Mouse (Mus musculus): ENCODE data around the gene Actrt1. TPM values are rescaled to one million over a fixed set of nuclear protein-coding genes. Genes with fewer than 3 reads are reported as not detected.

Gene Actrt1
- not detected in 2 replicates for polyA plus RNA-seq (2015; fragmentation: Nextera tagmentation; extraction: Ambion mirVana)

- no peak within 1 kb of the TSS for H3K27ac ChIP-seq
- ATAC-seq, result no peak
- H3K27me3 ChIP-seq, result no peaks in the 10 kb centered on the region
- no peak within 1 kb of the TSS for H3K4me3 ChIP-seq (replicated peaks)
- H3K4me2 ChIP-seq (replicated peaks), result no peak within 1 kb of the TSS
- H3K4me1 ChIP-seq (replicated peaks), result no peaks in the 10 kb centered on the region
- H3K9me3 ChIP-seq, result no peaks in the 10 kb centered on the region
- no peak within 1 kb of the TSS for H3K9ac ChIP-seq (replicated peaks)
- no peaks in the 10 kb centered on the region for H3K36me3 ChIP-seq
These were observed at the start of gene Actrt1 for GRCm38 (mm10) chrX:46328707-46329106. TSS of gene Actrt1 (plus strand) at chrX:46329007.

- H3K4me2 ChIP-seq (replicated peaks), result no peak overlapping the region
- no peaks in the 10 kb centered on the region for H3K36me3 ChIP-seq
- H3K9me3 ChIP-seq, result no peaks in the 10 kb centered on the region
- no peak for ATAC-seq
- no peaks in the 10 kb centered on the region for H3K27me3 ChIP-seq
- H3K4me3 ChIP-seq (replicated peaks), result no peak overlapping the region
- no peaks in the 10 kb centered on the region for H3K4me1 ChIP-seq (replicated peaks)
- H3K27ac ChIP-seq, result no peak overlapping the region
- 76% methylated on average over 1 of the region's 1 CpGs for WGBS
- no peak overlapping the region for H3K9ac ChIP-seq (replicated peaks)
These were observed 2.8 kb downstream of the Actrt1 start for GRCm38 (mm10) chrX:46331463-46332115.

Measured in midbrain, embryonic 13.5 days (tissue).